Mouse (Mus musculus) CD4-positive, CD25-positive, alpha-beta regulatory T cell, adult 4 months (primary cell): ENCODE measurements around the gene Nlgn3. TPM values are rescaled to one million over a fixed set of nuclear protein-coding genes. Genes with fewer than 3 reads are reported as not detected.
A peak's percentile ranks its signal among the peaks of the same experiment; 100 is the strongest.

ENCODE experiments used
- ATAC-seq: one replicate; pipeline ENCODE4 v1.8.0; 2017
- polyA plus RNA-seq, 2 experiments: library from polyadenylated mRNA; unstranded; fragments of 100-300 nt; shearing (Covaris generic); gene quantifications; one replicate each; pipeline ENCODE4 v1.2.1; 2017

Nlgn3 gene
- polyA plus RNA-seq: under 1 TPM; 0.11 to 0.37 TPM

- no peak for ATAC-seq
Observed at GRCm38 (mm10) chrX:101299055-101299454, at the start of gene Nlgn3. Gene Nlgn3 (plus strand): TSS chrX:101299168.

GRCm38 (mm10) chrX:101253952-101254729 is 44.8 kb upstream of the Nlgn3 start, which contains the start of gene Foxo4:
Gene Foxo4 (plus strand): TSS chrX:101254528.
- peak; percentile 78 for ATAC-seq

GRCm38 (mm10) chrX:101254740-101255139 is 44.2 kb upstream of the Nlgn3 start:
- peak; percentile 16 for ATAC-seq

- ATAC-seq: no peak
Observed at GRCm38 (mm10) chrX:101256603-101257002, 42.4 kb upstream of the Nlgn3 start.

- peak; percentile 26 for ATAC-seq
Observed at GRCm38 (mm10) chrX:101260441-101261325, 38.3 kb upstream of the Nlgn3 start.

- no peak for ATAC-seq
Observed at GRCm38 (mm10) chrX:101263892-101264291, 35.1 kb upstream of the Nlgn3 start, which contains the start of gene Gm614. Gene Gm614 (minus strand): TSS chrX:101263992.

GRCm38 (mm10) chrX:101266631-101267030 is 32.3 kb upstream of the Nlgn3 start:
- no peak for ATAC-seq

GRCm38 (mm10) chrX:101268025-101268754 is 30.8 kb upstream of the Nlgn3 start, which contains the start of gene Il2rg:
Gene Il2rg (minus strand): TSS chrX:101268255.
- ATAC-seq: peak; percentile 92

- peak; percentile 4 for ATAC-seq
Observed at GRCm38 (mm10) chrX:101268755-101269124, 30.2 kb upstream of the Nlgn3 start, which contains the start of gene Gm20489. Gene Gm20489 (minus strand): TSS chrX:101269023.

GRCm38 (mm10) chrX:101273410-101273809 is 25.6 kb upstream of the Nlgn3 start:
- ATAC-seq: peak; percentile 33

GRCm38 (mm10) chrX:101273875-101274738 is 24.9 kb upstream of the Nlgn3 start, which contains the start of gene Med12:
Gene Med12 (plus strand): TSS chrX:101274030.
- peak; percentile 93 for ATAC-seq

GRCm38 (mm10) chrX:101282813-101283212 is 16.2 kb upstream of the Nlgn3 start:
- ATAC-seq: no peak

- peak; percentile 75 for ATAC-seq
Observed at GRCm38 (mm10) chrX:101285534-101285933, 13.4 kb upstream of the Nlgn3 start.

GRCm38 (mm10) chrX:101285953-101286670 is 12.9 kb upstream of the Nlgn3 start:
- no peak for ATAC-seq

- ATAC-seq: no peak
Observed at GRCm38 (mm10) chrX:101287543-101287942, 11.4 kb upstream of the Nlgn3 start.

GRCm38 (mm10) chrX:101288432-101288831 is 10.5 kb upstream of the Nlgn3 start:
- no peak for ATAC-seq

GRCm38 (mm10) chrX:101289037-101289436 is 9.9 kb upstream of the Nlgn3 start:
- no peak for ATAC-seq

- ATAC-seq: no peak
Observed at GRCm38 (mm10) chrX:101290111-101290510, 8.9 kb upstream of the Nlgn3 start.

- no peak for ATAC-seq
Observed at GRCm38 (mm10) chrX:101299473-101300426, 782 bp downstream of the Nlgn3 start.
